Mouse (Mus musculus) cerebellum, adult 11 months (tissue): ENCODE results near the gene Tatdn3.

Experiments used
- DNase-seq: peaks from one replicate; pipeline ENCODE4 v3.0.0; 2022

The Tatdn3 gene

GRCm38 (mm10) chr1:191062781-191063485 is at the start of gene Tatdn3, which contains the start of gene Nsl1:
TSS of gene Tatdn3 (minus strand) at chr1:191062932.
TSS of gene Nsl1 (plus strand) at chr1:191063012.
- peak; percentile 87 for DNase-seq

- DNase-seq = no peak
These were observed 48.4 kb upstream of the Tatdn3 start for GRCm38 (mm10) chr1:191111146-191111545.

- no peak for DNase-seq
These were observed 47.2 kb upstream of the Tatdn3 start for GRCm38 (mm10) chr1:191109907-191110306.

DNA sequence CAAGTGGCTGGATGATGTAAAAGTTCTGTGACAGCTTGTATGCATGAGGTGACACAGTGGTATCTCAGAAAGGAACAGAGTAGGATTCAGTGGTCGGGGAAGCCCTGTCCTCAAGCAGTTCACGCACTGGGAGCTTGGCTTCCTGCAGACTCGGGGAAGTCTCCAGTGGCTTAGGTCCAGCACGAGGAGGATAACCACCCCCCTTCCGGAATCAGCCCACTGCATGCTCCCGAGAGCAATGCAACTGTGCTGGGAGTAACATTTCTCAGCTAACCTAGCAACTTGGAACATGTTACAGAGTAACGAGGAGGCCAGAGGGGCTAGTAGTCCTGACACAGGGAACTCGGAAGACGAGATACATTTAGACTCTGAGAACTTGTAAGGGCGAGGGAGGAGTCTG is 44.6 kb upstream of the Tatdn3 start:
- no peak for DNase-seq

GRCm38 (mm10) chr1:191105246-191105645 is 42.5 kb upstream of the Tatdn3 start:
- DNase-seq = no peak

DNA sequence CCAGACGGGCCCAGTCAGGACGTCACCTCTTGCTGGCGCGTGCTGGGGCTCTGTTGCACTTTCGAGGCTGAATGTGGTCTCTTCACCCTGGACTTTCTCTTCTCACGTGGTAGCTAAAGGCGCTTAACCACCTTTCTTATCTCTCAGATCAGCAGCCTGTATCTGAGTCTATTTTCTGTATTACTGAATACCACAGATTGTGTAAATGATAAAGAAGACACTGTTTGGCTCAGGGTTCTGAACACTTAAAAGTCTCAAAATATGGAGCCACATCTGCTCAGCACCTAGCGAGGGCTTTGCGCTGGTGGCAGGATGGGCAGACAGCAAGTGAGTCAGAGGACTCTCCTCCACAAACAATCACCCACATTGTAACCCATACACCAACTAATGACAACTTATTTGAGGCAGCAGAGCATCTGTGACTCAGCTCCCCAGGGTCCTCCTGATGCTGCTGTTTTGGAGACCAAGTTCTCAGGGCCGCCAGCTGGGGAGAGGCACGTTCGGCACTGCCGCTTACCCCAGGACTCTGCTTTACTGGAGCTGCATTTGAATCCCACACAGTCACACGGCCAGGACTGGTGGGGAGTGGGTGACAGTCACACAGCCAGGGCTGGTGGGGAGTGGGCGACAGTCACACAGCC is 40.1 kb upstream of the Tatdn3 start:
- DNase-seq = no peak

DNA sequence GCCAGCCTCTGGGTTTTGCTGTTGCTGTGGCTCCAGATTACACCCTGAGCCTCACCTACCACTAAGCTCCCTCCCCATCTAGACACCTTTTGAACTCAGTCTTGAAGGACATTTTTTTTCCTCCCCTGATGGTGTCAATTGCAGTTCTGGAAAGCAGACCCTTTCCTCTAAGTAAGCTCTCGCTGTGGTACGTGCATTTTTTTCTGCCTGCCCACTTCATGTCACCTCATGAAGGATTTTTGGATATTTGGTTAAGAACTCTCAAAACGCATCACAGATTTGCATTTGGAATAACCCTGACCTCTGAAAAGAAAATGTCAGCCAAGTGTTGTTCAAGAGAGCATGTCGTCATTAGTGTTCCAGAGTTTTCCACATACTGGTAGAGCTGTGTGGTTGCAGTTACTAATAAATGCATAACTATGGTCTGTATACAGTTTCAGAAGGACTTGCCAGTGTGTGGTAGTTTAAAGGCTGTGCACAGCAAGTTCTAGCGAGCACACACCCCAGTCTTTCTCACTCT is 37.1 kb upstream of the Tatdn3 start:
- no peak for DNase-seq

DNA sequence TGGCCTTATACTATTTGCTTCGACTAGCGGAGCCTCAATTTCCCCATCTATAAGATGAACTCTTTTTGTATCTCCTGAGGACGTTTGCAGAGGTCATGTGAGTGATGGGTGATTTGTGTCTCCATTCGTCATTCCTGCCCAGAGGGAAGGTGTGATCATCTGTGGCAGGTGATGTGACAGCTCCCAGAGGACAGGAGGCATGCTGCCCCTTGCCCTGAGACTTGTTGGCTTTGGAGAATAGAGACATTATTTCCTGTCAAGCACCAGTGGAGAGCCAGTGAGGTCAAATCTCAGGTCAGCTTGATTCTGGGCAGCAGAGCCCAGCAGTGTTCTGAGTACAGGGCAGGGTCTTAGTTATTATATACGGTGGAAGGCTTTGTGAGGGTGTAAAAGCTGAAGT is 36.4 kb upstream of the Tatdn3 start:
- DNase-seq = no peak

DNA sequence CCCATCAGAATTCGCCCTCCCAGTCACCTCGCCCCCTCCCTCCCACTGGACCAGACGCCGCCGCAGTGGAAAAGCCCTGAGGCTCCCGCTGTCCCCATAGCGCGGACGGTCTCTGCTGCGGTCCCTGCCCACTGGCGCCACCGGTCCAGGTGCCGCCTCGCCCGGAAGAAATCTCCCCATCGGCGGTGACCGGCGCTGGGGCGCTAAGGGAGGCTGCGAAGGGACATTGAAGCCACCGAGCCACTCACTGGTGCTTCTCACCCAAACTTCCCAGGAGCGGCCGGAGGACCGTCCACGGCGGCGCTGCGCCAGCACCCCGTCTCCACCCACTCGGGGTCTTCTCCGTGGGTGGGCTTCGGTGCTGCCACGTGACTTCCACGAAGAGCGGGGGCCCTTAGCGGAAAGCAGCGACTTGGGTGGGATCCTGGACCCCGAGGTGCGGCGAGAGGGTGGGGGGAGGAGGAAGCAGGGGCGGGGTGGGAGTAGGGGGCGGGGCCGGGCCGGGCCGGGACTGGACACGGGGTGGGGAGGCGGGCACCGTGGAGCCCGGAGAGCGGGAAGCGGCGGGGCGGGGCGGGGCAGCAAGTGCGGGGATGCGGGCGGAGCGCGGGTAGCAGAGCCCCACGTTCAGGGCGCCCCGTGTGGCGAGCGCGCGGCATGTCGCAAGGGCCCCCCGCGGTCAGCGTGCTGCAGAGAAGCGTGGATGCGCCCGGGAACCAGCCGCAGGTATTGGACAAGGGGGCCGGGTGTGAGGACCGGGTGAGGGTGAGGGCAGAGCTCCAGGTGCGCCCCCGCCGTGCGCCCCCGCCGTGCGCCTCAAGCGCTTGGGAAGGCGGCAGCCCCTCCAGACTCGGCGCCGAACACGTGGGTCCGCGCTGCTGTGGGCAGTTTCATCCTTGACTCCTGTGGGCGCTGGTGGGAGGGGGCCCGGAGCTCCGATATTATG is 35.3 kb upstream of the Tatdn3 start, which contains the start of gene Batf3:
Gene Batf3, plus strand, starts transcription at position 46 of the 946 bp plus-strand sequence.
- no peak for DNase-seq

- no peak for DNase-seq
These were observed 34.3 kb upstream of the Tatdn3 start for GRCm38 (mm10) chr1:191096871-191097681.

- DNase-seq = no peak
These were observed 32.3 kb upstream of the Tatdn3 start for GRCm38 (mm10) chr1:191095019-191095418.

GRCm38 (mm10) chr1:191093578-191093977 is 30.8 kb upstream of the Tatdn3 start:
- DNase-seq = no peak

DNA sequence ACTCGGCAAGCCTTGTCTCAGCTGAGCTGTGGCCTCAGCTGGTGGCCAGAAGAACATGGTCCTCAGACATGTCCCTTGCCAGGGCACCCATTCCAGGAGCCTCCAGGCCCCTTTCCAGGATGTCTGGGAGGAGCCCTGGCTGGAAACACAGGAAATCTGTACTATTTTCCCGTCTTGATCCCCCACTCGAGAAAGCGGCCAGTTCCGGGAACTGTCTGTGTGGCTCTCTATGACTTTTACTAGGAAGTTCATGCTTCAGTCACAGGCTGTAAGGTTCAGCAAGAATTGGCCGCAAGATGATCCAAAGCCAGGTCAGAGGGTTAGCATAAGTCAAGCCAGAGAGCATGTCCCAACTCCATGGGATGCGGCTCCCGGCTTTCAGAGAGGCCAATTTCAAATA is 29.3 kb upstream of the Tatdn3 start:
- DNase-seq = no peak

DNA sequence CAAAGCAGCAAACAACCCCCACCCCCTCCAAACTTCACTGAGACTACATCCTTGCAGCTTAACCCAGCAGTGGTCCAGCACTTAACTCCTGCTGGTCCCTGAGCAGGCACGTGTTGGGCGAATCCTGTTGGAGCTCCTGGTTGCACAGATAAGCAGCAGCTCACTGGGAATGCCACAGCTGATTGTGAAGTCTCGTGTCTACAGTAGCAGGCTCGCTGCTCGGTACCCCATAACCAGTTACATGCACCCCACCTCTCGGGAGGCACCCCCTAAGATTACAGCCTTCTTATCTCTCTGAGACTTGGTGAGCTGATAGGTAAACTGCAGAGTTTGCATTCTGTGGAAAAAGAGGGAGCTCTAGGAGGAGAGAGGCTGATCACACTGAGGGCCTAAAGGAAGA is 26.6 kb upstream of the Tatdn3 start:
- DNase-seq = no peak

DNA sequence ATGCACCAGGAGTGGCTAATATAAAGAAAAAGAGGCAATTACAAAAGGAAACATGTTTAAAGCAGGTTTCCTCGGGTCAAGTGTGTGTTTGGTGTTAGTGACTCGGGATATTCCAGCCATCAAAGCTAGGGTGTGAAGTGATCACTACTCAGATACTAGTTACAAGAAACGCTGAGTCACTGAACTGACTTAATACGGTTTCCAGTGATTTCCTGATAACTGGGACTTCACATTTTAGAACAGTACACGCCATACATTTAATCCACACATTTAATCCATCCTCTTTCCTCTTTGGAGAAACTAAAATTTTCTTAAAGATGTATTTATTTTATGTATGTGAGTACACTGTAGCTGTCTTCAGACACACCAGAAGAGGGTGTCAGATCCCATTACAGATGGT is 25.2 kb upstream of the Tatdn3 start:
- DNase-seq = no peak

DNA sequence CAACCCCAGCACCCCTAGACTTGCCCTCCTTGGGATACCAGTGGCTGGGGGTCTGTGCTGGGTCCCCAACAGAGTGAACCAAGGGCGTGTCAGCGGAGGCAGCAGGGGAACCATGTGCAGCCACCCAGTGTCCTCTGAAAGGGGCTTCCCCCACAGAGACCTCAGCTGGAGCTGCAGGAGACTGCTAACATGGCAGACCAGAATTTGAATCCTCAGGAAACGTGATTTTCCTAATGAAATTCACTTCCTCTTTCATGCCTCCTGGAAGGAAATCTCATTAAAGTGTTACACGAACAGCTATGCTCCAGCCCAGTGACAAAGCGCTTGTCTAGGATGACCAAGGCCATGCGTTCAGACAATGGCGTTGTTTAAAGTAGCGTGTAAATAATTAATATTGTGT is 24.2 kb upstream of the Tatdn3 start:
- no peak for DNase-seq

GRCm38 (mm10) chr1:191086304-191086878 is 23.7 kb upstream of the Tatdn3 start:
- DNase-seq = no peak

DNA sequence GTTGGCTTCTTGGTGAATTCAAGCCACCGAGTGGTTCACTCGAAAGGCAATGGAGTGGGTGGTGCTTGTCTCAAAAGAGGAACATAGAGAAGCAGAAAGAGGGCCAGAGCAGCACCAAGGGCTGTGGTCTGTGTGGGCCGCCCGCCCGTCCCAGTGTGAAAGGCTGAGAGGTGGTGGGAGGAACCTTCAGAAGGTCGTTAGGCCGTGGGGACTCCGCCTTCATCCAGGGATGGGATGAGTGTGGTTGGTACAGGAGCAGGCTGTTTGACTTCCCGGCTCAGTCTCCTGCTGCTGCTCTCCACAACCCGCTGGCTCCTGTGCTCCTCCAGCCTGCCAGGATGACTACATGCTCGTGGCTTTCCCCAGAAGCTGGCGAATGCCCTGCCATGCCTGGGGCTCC is 22.9 kb upstream of the Tatdn3 start:
- no peak for DNase-seq

DNA sequence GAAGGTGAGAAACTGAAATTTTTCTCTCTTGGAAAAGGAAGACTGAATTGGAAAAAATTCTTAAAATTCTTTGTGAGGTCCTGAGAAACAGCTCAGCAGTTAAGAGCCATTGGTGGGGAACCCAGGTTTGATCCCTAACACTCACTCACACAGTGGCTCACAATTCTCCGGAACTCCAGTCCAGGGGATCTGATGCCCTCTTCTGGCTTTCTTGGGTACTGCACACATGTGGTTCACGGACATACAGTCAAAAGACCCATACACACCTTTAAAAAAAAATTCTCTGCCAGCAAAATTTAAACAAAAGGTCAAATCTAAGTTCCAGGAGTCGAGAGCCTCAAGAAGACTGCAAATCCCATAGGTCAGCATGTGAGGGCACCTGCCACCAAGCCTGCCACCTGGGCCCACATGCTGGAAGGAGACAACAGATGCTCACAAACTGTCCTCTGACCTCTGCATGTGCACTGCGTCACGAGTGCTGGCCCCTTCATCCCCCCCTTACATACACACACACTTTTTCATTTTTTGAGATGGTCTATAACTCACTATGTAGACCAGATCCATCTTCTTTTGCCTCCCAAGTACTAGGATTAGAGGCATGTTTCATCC is 22.3 kb upstream of the Tatdn3 start:
- DNase-seq = no peak

DNA sequence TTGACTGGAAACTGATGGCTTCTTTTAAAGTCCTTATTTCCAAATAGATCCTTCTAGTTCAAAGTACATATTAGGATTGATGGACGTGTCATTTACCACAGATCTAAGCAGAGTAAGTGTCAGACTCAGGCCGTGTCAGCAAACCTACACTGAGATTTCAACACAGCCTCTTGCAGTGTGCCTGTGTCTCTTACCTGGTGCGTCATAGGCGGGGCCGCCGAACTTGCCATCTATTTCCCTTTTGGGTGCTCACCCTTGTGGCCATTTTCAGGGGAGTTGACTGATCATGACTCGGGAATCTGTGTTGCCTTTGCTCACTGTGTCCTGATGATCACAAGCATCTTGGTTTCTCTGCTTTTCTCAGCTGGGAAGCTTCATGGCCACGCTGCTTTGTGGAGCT is 20.5 kb upstream of the Tatdn3 start:
- no peak for DNase-seq

DNA sequence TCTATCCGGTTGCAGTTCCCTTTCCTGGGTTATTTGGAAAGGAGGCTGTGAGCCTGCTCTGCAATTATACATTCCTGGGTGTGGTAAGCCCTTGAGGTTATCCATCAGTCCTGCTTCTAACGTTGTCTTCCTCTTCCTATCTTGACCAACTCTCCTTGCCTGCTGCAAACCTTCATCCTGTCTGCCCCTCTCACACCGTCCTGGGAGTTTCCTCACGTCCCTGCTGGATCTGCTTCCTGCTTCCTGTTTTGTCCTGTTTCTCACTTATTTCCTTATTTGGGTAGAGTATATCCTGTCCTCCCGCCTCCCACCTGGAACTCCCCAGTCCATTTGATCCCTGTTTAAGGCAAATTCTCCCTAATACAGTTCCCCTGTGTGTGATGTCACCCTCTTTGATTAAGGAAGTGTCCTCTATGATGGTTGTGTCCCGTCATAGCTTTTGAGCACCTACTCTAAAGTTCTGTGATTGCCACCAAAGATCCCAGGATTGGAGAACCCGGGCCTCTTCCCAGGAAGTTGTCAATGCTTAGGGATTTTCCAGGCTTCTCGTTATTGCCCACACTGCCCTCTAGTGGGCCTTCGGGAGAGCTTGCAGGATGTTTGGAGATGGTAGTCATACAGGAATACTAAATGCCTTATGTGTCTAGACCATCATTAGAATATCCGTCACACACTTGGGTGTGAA is 12.6 kb upstream of the Tatdn3 start:
- DNase-seq = peak; percentile 26
